Mouse (Mus musculus): ENCODE data around the gene Tnnc1.

Tnnc1 gene

GRCm38 (mm10) chr14:31208084-31208483, at the start of gene Tnnc1:
Tnnc1 (plus strand) TSS chr14:31208312.
- in situ Hi-C loops (cut with MboI, MseI) = loop anchor here (5.0 kb wide), 1 partner anchor 76 kb away; the partner anchor contains the start of gene Nt5dc2

- in situ Hi-C loops (cut with MboI, MseI) = no loop called here
These were observed 47.6 kb upstream of the Tnnc1 start for GRCm38 (mm10) chr14:31160196-31161150.

DNA sequence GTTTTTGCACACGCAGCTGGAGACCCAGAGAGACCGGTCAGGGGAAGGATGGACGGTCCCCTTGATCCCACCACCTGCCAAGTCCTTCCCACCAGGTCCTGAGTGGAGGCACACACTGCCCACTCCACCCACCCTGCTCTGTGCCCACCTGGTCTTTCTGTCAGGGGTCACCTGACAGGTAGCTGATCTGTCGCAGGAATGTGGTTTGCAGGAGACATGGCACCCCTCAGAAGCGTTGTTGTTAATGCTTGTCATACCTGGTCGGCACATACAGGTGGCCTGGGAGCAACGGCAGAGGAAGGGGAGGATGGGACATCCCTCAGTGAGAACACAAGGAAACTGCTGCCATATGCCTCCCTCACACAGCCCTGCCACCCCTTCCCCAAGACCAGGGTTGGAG, 46.9 kb upstream of the Tnnc1 start:
- in situ Hi-C loops (cut with MboI, MseI) = no loop called here

DNA sequence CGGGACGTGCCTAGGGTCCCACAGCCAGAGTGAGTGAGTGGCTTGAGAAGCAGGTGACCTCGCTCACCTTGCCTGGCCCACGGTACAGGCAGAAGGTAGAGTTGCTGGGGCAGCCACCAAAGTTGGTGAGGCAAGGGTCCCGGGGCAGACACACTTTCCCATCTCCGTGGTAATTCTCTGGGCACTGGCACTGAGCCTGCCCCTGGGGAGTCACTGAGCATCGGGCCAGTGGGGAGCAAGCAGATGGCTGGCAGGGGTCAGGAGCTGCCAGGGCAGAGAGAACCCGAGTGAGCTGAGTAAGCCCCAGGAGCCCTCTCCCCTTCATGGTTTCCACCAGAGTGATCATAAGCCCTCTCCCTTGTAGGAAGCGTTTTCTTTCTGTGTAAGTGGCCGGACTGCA, 46.5 kb upstream of the Tnnc1 start:
- in situ Hi-C loops (cut with MboI, MseI) = no loop called here

DNA sequence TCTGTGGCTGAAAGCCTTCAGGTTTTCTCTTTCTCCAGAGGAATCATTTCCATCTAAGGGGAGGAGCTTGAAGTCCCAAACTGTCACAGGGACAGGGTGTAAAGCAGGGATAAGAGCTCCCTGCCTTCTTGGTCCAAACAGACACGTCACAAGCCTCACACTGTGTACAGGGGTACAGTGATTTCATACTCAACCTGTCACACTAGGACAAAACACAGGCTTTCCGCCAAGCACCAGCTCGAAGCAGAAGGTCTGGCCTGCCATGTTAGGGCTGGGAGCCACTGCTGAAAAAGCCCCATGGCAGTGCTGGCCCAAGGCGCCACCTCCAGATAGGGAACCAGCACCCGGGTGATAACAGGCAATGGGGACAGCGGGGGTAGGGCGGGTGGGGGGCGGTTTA, 44.0 kb upstream of the Tnnc1 start:
- in situ Hi-C loops (cut with MboI, MseI) = no loop called here

DNA sequence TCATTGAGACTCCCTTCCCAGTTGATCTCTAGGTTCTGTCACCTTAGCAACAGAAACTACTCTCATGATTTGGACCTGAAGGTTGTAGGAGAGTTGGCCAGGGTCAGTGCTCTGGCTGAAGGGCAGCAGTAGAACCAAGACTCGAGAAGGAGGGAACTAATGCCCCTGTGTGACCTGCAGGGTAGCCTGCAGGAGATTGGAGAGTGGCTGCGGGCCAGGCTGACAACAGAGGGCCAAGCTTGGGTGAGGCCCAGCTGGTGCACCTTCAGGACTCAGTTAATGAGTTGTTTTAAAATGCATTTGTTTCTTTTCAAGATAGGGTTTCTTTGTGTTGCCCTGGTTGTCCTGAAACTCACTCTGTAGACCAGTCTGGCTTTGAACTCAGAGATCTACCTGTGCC, 43.1 kb upstream of the Tnnc1 start:
- in situ Hi-C loops (cut with MboI, MseI) = no loop called here

DNA sequence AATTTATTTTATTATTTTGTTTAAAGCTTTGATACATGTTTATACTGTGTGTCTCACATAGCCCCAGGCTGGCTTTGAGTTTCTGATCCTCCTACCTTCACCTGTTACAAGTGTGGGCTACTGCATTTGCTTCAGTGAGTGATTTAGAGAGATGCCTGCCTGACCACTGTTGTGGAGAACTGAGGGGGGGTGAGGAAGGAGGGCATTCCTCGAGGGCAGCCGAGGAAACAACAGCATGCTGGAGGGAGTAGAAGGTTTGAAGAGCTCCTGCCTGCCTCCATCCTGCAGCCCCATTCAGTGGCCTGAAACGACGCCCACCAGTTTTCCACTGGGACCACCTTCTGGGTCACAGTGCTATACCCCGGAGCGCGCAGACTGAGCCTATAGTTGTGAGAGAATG, 42.7 kb upstream of the Tnnc1 start:
- in situ Hi-C loops (cut with MboI, MseI) = no loop called here

GRCm38 (mm10) chr14:31165991-31166630, 42.0 kb upstream of the Tnnc1 start:
- in situ Hi-C loops (cut with MboI, MseI) = no loop called here

DNA sequence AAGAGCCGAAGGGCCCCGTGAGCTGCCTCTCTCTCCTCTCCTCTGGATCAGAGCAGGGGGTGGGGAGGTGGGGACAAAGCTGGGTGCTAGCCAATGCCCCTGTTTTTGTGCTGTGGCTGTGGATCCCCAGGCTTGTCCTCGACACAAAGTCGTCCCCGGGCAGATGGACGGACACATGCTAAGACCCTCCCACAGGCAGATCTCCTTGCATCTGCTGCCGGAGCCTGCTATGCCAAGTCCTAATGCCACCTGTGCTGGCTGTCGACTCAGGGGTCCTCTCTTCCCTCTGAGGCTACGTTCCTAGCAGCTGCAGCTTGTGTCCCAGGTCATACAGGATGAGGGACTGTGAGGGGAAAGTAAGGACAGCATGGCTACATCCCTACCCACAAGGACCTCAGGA, 41.3 kb upstream of the Tnnc1 start:
- in situ Hi-C loops (cut with MboI, MseI) = no loop called here

GRCm38 (mm10) chr14:31168425-31168824, 39.7 kb upstream of the Tnnc1 start, which contains the start of gene Stab1:
Stab1 (minus strand) TSS chr14:31168641.
- in situ Hi-C loops (cut with MboI, MseI) = no loop called here

GRCm38 (mm10) chr14:31169508-31169907, 38.6 kb upstream of the Tnnc1 start:
- in situ Hi-C loops (cut with MboI, MseI) = no loop called here

- in situ Hi-C loops (cut with MboI, MseI) = loop anchor here (10.0 kb wide), 1 partner anchor 96 kb away; no protein-coding TSS in a partner anchor
These were observed 37.1 kb upstream of the Tnnc1 start for GRCm38 (mm10) chr14:31170963-31171362.

- in situ Hi-C loops (cut with MboI, MseI) = loop anchor here (10.0 kb wide), 1 partner anchor 97 kb away; no protein-coding TSS in a partner anchor
These were observed 36.7 kb upstream of the Tnnc1 start for GRCm38 (mm10) chr14:31171386-31171785.

GRCm38 (mm10) chr14:31171821-31172220, 36.3 kb upstream of the Tnnc1 start:
- in situ Hi-C loops (cut with MboI, MseI) = loop anchor here (10.0 kb wide), 1 partner anchor 97 kb away; no protein-coding TSS in a partner anchor

DNA sequence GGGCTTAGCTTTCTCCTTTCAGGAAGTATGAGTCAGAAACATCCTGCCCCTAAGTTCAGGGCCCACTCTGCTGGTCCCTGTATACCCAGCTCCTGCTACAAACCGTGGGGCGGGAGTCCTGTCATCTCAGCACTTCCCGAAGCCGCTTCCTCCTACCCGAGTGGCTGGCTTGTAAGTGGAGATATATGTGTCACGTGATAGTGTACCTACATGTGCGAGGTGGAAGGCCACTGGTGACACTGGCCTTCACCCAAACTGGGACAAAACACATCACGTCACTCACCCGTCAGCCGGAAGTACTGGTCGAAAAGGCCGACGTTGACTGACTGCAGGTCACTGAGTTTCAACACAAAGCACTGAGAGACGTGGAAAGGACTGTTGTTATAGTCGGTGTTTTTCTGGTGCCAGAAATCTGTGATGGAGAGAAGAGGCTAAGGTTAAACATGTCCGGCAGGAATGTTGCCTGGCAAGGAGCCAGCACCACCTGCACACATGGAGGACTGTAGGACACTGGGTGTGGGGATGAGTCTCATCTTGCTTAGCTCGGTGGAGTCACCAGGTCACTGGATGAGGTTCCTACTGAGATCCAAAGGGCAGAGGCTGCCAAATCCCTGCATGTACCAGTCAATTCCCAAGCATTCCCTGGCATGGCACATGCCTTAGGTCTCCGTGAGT, 35.2 kb upstream of the Tnnc1 start:
- in situ Hi-C loops (cut with MboI, MseI) = loop anchor here (10.0 kb wide), 1 partner anchor 98 kb away; no protein-coding TSS in a partner anchor

DNA sequence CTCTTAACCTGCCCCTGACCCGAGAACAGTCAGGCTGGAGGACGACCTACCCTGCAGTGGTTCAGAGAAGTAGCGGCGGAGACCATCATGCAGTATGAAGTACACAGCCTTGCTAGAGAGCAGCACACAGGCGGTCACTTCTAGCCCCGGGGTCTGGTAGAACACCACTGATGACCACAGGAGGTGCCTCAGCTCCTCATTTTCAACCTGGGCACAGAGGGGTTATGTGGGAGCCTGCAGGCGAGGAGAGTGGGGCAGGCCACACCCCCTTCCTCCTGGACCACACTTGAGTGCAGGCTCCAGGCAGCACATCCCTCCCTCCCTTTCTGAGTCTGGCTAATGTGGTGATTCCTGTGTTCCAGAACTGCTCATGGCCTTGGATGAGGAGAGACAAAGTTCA, 34.6 kb upstream of the Tnnc1 start:
- in situ Hi-C loops (cut with MboI, MseI) = loop anchor here (10.0 kb wide), 1 partner anchor 99 kb away; no protein-coding TSS in a partner anchor

- in situ Hi-C loops (cut with MboI, MseI) = loop anchor here (10.0 kb wide), 1 partner anchor 102 kb away; no protein-coding TSS in a partner anchor
These were observed 30.8 kb upstream of the Tnnc1 start for GRCm38 (mm10) chr14:31177287-31177686.

DNA sequence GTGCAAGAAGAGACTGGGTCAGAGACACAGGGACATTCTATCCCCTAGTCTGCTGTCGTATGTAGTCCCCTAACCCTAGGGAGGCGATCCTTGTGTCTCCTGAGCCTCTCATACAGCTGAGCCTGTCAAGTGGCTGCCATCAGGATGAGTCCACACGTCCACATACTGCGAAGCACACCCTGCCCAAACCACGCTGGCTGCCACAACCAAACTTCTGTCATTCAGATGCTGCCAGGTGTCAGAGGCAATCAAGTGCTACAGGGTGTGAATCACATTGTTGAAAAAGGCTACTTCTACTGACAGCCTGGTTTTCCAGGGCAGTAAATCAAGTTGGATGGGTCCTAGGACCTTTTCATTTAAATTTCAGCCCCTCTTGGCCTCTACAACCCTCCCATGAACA, 30.4 kb upstream of the Tnnc1 start:
- in situ Hi-C loops (cut with MboI, MseI) = loop anchor here (10.0 kb wide), 1 partner anchor 103 kb away; no protein-coding TSS in a partner anchor

GRCm38 (mm10) chr14:31179677-31180365, 28.3 kb upstream of the Tnnc1 start:
- in situ Hi-C loops (cut with MboI, MseI) = loop anchor here (10.0 kb wide), 1 partner anchor 105 kb away; no protein-coding TSS in a partner anchor

DNA sequence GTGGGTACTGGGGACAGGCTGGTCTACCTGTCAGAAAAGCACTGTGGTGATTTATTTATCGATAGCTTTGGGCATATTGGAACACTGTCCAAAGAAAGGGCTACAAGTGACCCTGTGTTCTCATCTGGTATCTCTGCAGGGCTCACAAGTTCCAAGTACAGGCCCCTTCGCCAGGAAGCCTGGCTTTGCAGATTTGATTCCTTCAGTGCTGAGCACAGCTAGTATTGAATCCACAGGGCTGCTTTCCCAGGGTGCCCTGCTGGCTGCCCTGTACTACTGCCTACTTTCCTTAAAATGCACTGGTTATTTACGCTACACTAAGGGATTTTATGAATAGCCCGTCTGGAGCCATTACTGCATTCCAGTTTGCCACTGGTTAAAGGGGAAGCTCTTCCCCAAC, 26.6 kb upstream of the Tnnc1 start:
- in situ Hi-C loops (cut with MboI, MseI) = no loop called here

DNA sequence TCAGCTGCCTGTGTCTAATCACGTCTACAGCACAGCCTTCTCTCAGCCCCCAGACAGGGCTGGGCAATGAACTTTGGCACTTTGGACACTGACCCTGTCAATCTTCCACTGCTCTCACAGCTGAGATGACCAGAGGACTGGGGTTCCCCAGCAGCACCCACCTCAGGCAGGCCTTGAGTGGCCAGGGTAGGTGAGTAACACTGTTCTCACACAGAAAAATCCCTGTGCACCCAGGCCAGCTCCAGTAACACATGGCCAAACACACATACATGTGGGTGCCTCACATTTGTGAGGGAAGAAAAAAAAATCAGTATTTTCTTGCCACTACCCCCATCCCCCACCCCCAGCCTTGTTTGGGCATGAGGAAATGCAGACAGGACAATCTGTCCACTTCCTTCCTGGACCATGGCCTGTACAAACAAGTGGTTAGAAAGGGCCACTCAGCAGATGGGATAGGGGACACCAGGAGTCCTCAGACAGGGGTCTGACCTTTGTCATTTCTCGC, 25.3 kb upstream of the Tnnc1 start:
- in situ Hi-C loops (cut with MboI, MseI) = no loop called here

Measured in T-helper 2 cell (primary cell).